Mouse (Mus musculus) mature B cell (primary cell): ENCODE results near the gene Stxbp1.
"Not testable (repeated sequence)": the region's sequence is repeated elsewhere in the genome, so short reads cannot be mapped to it uniquely, and the experiment has no call there.

Source experiments
- in situ Hi-C: fragments of 300-500 bp; cut with MboI; formaldehyde crosslinking; loops from 2 replicates; pipeline ENCODE4 v1.14.3; 2019

Gene Stxbp1

DNA sequence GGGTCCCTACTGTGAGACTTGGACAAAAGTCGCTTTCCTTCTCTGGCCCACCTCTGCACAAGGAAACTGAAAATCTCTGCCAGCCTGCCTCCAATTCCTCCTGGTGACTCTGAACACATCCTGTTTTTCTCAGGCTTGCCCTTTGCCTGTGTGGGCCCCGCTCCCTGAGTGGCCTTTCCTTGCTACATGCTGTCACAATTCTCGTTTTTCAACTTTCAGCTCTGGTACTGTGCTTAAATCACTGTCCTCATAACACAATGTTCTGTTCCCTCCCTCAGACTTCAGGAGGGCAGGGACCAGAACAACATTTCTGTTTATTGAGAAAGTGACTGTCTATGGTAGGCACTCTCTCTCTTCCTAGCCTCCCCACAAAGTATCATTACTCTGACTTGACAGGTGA, 27.0 kb upstream of the Stxbp1 start:
- in situ Hi-C loops = no loop called here

DNA sequence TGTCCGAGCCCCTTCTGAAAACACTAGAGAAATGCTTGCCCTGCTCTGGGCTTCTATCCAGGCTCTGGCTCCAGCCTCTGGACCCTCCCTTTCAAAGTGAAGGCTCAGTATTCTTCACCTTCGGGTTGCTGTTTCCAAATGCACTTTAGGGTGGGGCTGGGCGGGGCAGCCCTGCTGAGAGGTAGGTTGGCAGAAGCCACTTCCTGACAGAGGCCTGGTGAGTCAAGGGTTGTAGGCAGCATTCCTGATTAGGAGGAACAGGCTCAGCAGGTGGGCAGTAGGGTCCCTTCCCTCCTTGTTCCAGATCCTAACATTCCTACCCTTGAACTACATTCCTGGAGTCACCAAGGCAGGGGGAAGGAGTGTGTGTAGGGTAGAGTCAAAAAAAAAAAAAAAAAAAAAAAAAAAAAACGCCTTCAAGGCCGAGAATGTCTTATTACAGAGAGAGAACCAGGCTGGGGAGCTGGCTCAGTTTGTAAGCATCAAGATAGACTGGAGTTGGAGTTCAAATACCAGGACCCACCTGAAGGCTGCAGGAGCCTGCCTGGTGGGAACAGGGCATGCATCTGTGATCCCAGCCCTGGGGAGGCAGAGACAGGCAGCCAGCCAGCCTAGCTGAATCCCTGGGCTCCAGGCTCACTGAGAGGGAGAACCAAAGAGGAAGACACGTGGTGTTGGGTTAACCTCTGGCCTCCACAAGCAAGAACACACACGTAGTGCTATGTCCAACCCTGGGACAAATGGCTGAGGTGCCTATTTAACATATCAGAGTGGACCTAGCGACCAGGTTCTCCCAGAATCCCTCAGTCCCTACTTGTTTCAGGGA, 23.4 kb upstream of the Stxbp1 start:
- in situ Hi-C loops = no loop called here

DNA sequence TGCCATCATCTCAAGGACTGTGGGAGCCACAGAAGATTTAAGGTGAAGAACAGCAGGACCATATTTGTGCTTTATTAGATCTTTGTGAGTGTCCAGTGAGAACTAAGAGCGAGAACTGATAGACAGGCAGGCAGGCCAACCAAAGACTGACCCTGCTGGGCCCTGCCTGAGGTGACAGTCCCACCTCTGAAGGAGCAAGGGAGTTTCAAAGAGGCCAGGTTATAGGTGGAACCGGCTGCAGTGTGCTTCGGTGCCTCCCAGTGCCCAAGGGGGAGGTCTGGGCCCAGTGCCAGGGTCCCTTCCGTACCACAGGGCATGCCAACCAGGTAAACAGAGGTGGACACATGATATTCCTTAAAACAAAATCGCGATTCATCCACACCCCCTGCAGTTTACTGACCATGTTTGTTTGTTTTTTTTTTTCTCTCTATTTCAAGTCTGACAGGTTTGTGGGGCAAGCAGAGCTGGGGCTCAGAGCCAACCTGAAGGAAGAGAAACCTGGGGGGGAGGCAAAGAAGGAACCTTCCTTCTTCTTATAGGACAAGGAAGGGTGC, 22.8 kb upstream of the Stxbp1 start:
- in situ Hi-C loops = no loop called here

DNA sequence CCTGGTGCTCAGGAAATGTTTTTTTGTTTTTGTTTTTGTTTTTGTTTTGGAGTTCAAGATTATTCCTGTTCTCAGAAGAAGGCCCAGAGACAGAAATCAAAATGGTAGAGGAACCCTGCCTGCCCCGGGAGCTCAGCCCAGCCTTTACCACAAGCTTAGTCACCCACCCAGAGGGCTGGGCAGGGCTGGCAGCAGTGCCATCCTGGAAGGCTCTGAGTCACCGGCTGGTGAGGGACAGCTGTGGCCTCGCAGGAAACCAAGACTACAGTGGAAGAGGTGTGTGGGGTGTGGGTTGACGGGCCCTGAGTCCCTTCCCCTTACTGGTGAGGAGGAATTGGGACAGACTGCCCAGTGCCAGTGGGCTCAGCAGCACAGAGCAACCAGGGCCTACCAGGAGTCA, 20.3 kb upstream of the Stxbp1 start:
- in situ Hi-C loops = no loop called here

DNA sequence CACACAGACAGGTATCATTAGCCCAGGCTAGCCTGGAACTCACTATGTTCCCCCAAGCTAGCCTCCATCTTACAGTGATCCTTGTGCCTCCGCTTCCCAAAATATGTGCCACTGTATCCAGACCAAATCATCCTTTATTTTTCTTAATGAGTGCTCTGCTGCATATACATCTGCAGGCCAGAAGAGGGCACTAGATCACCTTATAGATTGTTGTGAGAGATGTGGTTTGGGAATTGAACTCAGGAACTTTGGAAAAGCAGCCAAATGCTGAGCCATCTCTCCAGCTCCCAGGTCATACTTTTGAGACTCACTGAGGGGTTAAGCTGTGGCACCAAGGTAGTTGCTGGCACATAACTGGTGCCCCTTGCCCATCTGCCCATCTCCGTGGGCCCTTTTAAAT, 17.7 kb upstream of the Stxbp1 start:
- in situ Hi-C loops = no loop called here

DNA sequence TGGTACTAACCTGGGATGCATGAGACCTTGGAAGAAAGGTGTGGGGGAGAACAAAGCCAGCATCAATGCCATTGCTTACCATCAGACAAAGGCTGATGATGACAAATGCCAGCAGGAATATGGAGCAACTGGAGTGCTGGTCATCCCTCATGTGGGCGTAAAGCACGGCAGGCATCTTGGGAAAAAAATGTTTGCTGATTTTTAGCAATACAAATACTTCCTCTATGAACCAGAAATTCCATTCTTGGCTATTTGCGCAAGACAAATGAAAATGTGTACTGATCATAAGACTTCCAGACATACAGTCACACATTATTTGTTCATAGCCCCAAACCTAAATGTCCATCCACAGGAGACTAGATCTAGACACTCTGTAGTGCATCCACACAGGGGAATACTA, 16.3 kb upstream of the Stxbp1 start:
- in situ Hi-C loops = no loop called here

DNA sequence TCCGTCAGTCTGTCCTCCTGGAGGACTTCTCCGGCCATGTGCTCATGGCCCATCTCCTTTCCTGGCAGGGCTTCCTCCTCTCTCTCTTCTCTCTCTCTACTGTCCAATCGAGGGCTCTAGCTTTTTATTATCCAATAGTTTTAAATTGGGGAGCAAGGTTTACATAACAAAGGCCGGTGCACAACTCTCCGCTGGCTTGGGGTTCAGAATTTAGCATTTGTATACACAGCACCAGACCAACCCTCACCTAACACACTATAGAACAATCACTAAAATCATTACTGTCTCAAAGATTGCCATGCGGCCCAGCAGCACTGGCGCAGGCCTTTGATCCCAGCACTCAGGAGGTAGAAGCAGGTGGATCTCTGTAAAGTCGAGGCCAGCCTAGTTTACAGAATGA, 13.8 kb upstream of the Stxbp1 start:
- in situ Hi-C loops = no loop called here

DNA sequence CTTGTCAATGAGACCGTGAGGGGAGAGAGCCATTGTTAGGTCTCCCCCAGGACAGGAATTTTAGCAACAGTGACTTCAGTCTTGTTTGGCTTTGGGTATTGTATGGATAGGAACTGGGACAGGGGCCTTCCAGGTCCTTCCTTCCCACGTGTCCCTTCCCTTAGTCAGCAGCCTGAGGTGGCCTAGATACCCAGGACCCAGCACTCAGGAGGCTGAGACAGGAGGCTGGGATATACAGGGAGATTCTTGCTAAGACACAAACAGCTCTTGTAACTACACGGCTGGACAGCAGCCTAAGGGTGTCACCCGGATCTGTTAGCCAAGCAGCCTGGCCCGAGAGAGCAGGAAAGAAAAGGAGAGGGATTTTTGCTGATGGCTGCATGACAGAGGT, 12.6 kb upstream of the Stxbp1 start:
- in situ Hi-C loops = no loop called here

DNA sequence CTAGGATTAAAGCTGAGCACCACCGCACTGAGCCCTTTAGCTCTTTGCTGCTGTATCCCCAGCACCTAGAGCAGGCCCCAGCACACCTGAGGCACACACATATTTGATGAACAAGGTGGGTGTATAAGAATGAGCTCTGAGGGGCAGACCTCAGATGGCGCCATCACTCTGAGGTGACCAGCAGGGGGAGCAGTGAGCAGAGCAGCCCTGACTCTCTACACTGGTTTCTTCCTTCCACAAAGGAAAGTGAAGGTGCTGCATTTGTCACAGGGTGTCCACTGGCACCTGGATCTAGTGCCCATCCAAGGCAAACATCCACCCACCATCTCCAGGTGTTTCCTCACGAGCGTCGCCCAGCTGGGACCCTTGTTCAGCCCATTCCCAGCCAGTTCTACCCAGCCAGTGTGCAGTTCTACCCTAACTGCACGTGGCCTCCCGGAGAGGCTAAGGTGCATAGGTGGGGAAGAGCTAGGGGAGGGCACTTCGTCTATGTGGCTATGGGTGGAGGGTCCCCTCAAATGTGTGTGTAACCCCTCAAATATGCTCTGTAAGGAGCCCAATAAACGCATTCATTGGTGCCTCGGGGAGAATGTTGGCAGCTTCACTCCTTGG, 12.1 kb upstream of the Stxbp1 start:
- in situ Hi-C loops = no loop called here

DNA sequence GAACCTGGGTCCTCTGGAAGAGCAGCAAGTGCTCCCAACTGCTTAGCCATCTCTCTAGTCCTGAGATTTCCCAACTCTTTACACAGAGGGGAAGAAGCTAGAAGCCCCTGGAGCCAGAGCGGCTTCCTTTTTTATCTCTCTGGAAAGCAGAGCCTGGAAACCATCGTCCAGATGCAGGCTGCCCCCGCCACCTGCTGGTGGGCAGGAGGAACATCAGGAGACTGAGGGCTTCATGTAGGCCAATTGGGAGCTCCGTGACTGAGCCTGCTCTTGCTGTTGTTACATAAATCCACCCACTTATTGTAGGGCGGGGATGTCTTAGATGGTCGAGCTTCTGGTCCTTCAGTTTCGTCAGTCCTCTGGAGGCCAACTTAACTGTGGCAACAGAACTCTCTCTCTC, 10.5 kb upstream of the Stxbp1 start:
- in situ Hi-C loops = no loop called here

DNA sequence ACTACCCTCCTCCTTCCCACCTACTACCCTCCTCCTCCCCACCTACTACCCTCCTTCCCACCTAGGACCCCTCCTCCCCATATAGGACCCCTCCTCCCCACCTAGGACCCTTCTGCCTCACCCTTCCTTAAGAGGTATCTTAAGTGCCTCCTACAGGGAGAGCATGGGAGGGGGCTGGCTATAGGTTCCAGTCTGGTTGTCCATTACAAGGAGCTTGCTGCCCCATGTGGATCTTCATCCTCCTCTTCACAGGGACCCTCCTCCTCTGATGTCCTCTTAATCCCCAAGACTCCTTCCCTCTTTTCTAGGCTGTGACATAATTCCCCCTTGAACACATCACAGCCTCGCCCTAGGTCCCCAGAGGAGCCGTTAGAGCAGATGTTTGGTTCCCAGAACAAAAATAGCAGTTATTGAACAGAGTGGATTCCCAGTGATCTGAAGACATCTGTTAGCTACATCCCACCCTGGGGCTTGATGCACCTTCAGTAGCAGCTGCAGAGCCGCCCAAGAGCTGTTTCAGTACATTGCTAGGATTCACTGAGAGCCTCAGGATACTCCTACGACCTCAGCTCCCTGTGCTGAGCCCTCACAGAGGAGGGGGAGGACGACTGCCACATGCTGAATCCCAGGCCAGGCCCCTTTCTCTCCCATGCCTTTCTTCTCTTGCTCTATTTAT, 8.9 kb upstream of the Stxbp1 start:
- in situ Hi-C loops = no loop called here

DNA sequence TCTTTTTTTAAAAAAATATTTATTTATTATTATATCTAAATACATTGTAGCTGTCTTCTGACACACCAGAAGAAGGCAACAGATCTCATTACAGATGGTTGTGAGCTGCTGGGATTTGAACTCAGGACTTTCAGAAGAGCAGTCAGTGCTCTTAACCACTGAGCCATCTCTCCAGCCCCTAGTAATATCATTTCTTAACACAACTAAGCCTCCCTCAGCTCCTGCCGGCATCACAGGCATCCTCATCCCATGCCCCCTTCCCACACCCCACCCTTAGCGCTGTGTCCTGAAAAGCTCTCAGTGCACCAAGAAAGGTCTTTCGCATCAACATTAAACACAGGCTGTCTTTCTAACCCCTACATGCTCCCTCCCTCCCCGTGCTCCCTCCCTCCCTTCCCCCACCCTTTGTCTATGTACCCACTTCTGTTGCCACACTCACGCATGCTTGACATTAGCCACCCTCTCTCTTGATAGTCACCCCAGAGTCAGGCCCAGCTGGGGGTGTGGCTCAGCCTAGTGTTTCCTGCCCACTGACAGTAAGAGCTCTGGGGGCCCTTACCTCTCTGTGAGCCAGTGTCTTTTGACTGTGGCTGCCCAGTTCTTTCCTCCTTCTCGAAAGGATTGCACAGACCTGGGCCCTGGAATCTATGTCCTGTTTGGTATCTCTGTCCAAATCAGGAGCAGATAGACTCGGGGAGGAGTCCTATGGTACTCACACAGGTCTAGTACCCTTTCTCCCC, 8.2 kb upstream of the Stxbp1 start:
- in situ Hi-C loops = no loop called here

DNA sequence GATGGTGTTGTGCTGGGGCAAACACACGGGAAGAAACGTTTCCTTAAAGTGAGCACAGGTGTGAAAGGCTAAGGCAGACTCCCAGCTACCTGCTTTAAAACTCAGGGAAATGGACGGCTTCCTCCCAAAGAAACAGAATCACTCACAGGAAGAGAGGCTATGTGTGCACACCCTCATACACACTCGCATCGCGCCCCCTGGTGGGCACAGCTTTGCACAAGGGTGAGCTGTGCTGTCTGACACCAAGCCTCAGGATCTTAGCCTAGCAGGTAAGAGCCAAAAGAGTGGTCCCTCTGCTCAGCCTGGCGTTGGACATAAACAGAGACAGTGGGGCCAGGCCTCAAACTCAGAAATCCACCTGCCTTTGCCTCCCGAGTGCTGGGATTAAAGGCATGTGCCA, 7.2 kb upstream of the Stxbp1 start:
- in situ Hi-C loops = no loop called here

DNA sequence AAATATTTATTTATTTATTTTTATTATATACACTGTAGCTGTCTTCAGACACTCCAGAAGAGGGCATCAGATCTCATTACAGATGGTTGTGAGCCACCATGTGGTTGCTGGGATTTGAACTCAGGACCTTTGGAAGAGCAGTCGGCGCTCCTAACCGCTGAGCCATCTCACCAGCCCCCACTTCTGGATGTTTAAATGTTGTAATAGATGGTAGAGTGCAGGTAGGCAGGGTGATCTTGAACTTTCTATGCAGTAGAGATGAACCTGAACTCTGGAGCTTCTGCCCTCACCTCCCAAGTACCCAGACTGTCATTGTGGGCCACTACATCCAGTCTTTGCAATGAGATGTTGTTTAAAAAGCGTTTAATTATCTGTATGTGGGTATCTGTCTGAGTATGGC, 6.7 kb upstream of the Stxbp1 start:
- in situ Hi-C loops = not testable (repeated sequence)

DNA sequence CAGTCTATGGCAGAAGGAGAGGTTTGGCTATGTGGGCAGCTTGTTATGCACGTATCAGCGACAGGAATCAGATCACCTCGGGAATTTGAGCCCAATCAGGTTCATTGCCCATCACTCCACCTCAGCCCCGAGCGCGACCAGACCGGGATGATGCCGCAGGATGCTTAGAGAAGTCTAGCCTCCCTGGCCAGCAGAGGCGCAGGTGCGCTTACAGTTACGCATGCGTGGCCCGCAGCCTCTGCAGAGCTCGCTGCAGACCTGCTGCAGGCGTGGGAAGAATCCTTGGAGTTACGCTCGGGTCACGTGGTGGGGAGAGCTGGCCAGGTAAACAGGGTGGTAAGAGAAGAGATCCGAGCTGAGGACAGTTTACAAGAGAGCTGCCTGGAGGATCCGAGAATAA, 5.1 kb upstream of the Stxbp1 start:
- in situ Hi-C loops = no loop called here

DNA sequence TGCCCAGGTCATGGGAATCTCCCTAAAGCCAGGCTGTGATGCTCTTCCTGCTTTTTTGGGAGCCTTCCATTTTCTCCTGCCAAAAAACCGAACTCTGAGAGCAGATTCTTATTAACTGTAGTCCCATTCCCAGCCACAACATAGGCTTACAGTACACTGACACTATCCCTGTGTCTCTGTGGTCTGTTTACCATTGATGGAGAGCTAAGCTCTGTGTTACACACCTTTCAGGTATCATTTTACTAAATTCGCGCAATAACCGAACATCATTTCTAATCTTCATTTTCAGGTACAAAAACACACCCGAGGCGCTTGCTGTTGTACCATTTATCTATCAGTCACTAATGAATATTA, 400 bp upstream of the Stxbp1 start:
- in situ Hi-C loops = no loop called here

DNA sequence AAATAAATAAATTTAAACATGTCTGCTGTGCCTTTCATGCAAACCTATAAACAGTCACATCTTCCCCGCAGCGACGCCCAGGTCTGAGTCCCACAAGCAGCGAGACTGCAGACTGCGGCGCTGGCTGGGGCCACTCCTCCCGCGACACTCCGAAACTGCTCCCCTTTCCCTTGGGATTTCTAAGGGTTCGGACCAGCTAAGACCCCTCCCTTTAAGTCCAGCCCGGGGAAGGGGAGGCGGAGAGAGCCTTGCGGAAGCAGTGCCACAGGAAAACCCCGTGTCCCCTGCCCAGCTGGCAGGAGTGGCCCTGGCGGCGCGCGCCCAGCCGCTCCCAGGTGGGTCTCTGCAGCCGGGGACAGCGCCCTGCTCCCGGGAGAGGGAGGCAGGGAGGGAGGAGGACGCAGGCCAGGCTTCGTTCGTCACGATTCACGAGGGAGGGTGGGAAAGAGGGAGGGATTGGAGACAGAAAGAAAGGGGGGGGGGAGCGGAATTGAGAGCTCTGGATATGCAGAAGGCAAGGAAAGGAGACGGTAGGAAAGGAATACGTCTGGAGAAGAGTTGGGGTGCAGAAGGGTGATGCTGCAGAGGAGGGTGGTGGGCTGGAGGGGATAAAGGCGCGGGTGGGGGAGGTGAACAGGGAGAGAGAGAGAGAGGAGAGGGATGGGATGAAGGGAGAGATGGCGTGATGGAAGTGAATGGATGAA, 792 bp downstream of the Stxbp1 start:
- in situ Hi-C loops = no loop called here

DNA sequence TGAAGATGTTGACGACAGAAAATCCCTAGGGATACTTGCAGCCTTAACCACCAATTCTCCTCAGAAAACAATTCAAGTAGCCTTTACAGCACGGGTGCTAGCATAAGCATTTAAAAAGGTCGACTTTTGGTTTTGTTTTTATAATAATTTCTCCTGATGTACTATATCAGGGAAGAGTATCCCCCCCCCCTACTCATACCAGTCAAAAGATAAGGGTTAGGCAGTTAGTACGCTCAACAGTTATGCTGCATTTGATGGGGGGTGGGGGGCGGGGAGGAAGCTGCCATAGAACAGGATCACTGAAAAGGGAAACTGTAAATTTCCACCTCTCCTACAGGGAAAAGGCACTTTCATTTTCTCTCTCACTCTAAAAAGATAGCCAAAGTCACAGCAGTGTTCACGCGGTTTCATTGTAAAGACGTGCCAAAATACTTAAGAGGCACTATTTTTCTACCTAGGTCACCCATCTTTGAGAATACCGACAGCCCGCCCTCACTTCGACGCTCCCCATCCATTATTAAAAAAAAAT, 1.4 kb downstream of the Stxbp1 start:
- in situ Hi-C loops = no loop called here

DNA sequence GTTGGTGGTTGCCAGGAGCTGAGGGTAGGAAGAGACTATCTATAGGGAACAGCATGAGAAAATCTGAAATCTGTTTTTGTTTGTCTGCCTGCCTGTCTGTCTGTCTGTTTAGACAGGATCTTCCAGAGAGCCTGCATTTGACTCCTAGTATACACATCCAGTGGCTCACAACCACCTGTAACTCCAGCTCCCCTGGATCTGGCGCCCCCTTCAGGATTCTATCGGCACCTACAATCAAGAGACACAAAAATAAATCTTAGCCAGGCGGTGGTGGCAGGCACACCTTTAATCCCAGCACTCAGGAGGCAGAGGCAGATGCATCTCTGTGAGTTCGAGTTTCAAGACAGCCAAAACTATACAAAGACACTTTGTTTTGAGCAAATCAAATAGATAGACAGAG, 4.5 kb downstream of the Stxbp1 start:
- in situ Hi-C loops = no loop called here

DNA sequence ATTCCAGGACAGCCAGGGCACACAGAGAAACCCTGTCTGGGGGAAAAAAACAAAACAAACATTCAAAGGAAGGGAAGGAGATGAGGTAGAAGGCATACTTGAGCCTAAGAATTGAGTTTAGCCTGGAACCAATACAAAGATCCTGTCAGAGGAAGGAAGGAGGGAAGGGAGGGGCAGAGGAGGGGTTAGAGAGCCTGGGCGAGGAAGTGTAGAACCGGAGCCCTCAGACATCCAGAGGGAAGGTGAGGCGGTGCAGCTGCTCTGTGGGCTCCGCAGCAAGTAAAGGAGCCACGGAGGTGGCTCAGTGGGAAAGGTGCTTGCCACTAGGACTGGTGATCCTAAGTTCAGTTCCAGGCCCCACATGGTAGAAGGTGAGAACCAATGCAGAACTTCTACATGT, 5.9 kb downstream of the Stxbp1 start:
- in situ Hi-C loops = no loop called here

DNA sequence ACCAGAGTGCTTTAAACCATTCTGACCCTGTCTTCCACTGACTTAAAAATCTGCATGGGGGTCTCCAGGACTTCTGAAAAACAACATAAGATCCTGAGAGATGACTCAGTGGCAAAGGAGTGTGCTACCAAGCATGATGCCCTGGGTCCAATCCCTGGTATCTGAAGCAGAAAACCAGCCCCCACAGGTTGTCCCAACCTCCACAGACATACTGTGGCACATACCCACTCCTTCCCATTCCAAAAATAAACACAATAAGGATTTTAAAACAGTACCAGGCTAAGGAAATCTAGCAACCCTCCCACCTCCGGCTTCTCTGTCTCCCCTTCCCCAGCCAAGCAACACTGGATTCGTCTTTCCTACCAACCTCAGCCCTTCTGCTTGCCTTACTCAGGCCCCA, 7.8 kb downstream of the Stxbp1 start:
- in situ Hi-C loops = no loop called here
